Mouse (Mus musculus): ENCODE results near the gene Vwf. TPM values are rescaled to one million over a fixed set of nuclear protein-coding genes. Genes with fewer than 3 reads are reported as not detected.

Gene Vwf
- polyA plus RNA-seq, 1 experiment: not detected

- WGBS: 71% methylated on average over 8 of the region's 8 CpGs
- H3K4me1 ChIP-seq (ENCODE audit: control insufficient read depth, insufficient read depth, low read length): peaks cover 5% of the 10 kb centered on the region; the same call in 1 of the 2 replicates
- H3K4me3 ChIP-seq (ENCODE audit: insufficient read depth, low read depth, low read length): no peak overlapping the region
- TF ChIP-seq POLR2A (IDR thresholded peaks at IDR 0.05; ENCODE audit: insufficient read depth, low read depth, low read length): no peak
- TF ChIP-seq CTCF (IDR thresholded peaks at IDR 0.05; ENCODE audit: insufficient read depth, low read depth, low read length): no peak
- no peak overlapping the region for H3K27ac ChIP-seq (ENCODE audit: insufficient read depth, low read depth, low read length)
Observed at GRCm38 (mm10) chr6:125600669-125601068, 54.1 kb downstream of the Vwf start.

- no peak overlapping the region for H3K27ac ChIP-seq (ENCODE audit: insufficient read depth, low read depth, low read length)
- TF ChIP-seq CTCF (IDR thresholded peaks at IDR 0.05; ENCODE audit: insufficient read depth, low read depth, low read length) (no peak), POLR2A (IDR thresholded peaks at IDR 0.05; ENCODE audit: insufficient read depth, low read depth, low read length) (no peak)
- WGBS: 82% methylated on average over 4 of the region's 4 CpGs
- no peak overlapping the region for H3K4me3 ChIP-seq (ENCODE audit: insufficient read depth, low read depth, low read length)
- peaks cover 5% of the 10 kb centered on the region; the same call in 1 of the 2 replicates for H3K4me1 ChIP-seq (ENCODE audit: control insufficient read depth, insufficient read depth, low read length)
Observed at GRCm38 (mm10) chr6:125601190-125601589, 54.6 kb downstream of the Vwf start.

- no peak overlapping the region for H3K4me3 ChIP-seq (ENCODE audit: insufficient read depth, low read depth, low read length)
- peaks cover 5% of the 10 kb centered on the region; the same call in 1 of the 2 replicates for H3K4me1 ChIP-seq (ENCODE audit: control insufficient read depth, insufficient read depth, low read length)
- WGBS: 86% methylated on average over 5 of the region's 5 CpGs
- no peak overlapping the region for H3K27ac ChIP-seq (ENCODE audit: insufficient read depth, low read depth, low read length)
- TF ChIP-seq POLR2A (IDR thresholded peaks at IDR 0.05; ENCODE audit: insufficient read depth, low read depth, low read length): no peak
- TF ChIP-seq CTCF (IDR thresholded peaks at IDR 0.05; ENCODE audit: insufficient read depth, low read depth, low read length): no peak
Observed at GRCm38 (mm10) chr6:125601748-125602147, 55.2 kb downstream of the Vwf start.

GRCm38 (mm10) chr6:125602354-125602753, 55.8 kb downstream of the Vwf start:
- peaks cover 5% of the 10 kb centered on the region; the same call in 1 of the 2 replicates for H3K4me1 ChIP-seq (ENCODE audit: control insufficient read depth, insufficient read depth, low read length)
- 88% methylated on average over 5 of the region's 5 CpGs for WGBS
- H3K4me3 ChIP-seq (ENCODE audit: insufficient read depth, low read depth, low read length): no peak overlapping the region
- H3K27ac ChIP-seq (ENCODE audit: insufficient read depth, low read depth, low read length): no peak overlapping the region
- TF ChIP-seq POLR2A (IDR thresholded peaks at IDR 0.05; ENCODE audit: insufficient read depth, low read depth, low read length) (no peak), CTCF (IDR thresholded peaks at IDR 0.05; ENCODE audit: insufficient read depth, low read depth, low read length) (no peak)

GRCm38 (mm10) chr6:125603234-125603633, 56.7 kb downstream of the Vwf start:
- WGBS: 4% methylated on average over 18 of the region's 18 CpGs
- Histone ChIP-seq H3K27ac (ENCODE audit: insufficient read depth, low read depth, low read length) (no peak overlapping the region), H3K4me1 (ENCODE audit: control insufficient read depth, insufficient read depth, low read length) (peaks cover 5% of the 10 kb centered on the region; the same call in 1 of the 2 replicates), H3K4me3 (ENCODE audit: insufficient read depth, low read depth, low read length) (no peak overlapping the region)
- TF ChIP-seq CTCF (IDR thresholded peaks at IDR 0.05; ENCODE audit: insufficient read depth, low read depth, low read length) (peak; percentile 70; the same call in 1 of the 2 replicates), POLR2A (IDR thresholded peaks at IDR 0.05; ENCODE audit: insufficient read depth, low read depth, low read length) (no peak)

- no peak overlapping the region for H3K4me3 ChIP-seq (ENCODE audit: insufficient read depth, low read depth, low read length)
- TF ChIP-seq CTCF (IDR thresholded peaks at IDR 0.05; ENCODE audit: insufficient read depth, low read depth, low read length) (no peak), POLR2A (IDR thresholded peaks at IDR 0.05; ENCODE audit: insufficient read depth, low read depth, low read length) (no peak)
- H3K27ac ChIP-seq (ENCODE audit: insufficient read depth, low read depth, low read length): no peak overlapping the region
- H3K4me1 ChIP-seq (ENCODE audit: control insufficient read depth, insufficient read depth, low read length): peaks cover 5% of the 10 kb centered on the region; the same call in 1 of the 2 replicates
- WGBS: 80% methylated on average over 26 of the region's 26 CpGs
Observed at GRCm38 (mm10) chr6:125603678-125604462, 57.3 kb downstream of the Vwf start.

- TF ChIP-seq POLR2A (IDR thresholded peaks at IDR 0.05; ENCODE audit: insufficient read depth, low read depth, low read length) (no peak), CTCF (IDR thresholded peaks at IDR 0.05; ENCODE audit: insufficient read depth, low read depth, low read length) (no peak)
- WGBS: 22% methylated on average over 9 of the region's 9 CpGs
- Histone ChIP-seq H3K4me1 (ENCODE audit: control insufficient read depth, insufficient read depth, low read length) (peaks cover 5% of the 10 kb centered on the region; the same call in 1 of the 2 replicates), H3K4me3 (ENCODE audit: insufficient read depth, low read depth, low read length) (no peak overlapping the region), H3K27ac (ENCODE audit: insufficient read depth, low read depth, low read length) (no peak overlapping the region)
Observed at GRCm38 (mm10) chr6:125604463-125605191, 58.1 kb downstream of the Vwf start.

GRCm38 (mm10) chr6:125609025-125609424, 62.5 kb downstream of the Vwf start:
- Histone ChIP-seq H3K27ac (ENCODE audit: insufficient read depth, low read depth, low read length) (no peak overlapping the region), H3K4me1 (ENCODE audit: control insufficient read depth, insufficient read depth, low read length) (no peaks in the 10 kb centered on the region), H3K4me3 (ENCODE audit: insufficient read depth, low read depth, low read length) (no peak overlapping the region)
- 82% methylated on average over 6 of the region's 6 CpGs for WGBS
- no peak for TF ChIP-seq POLR2A (IDR thresholded peaks at IDR 0.05; ENCODE audit: insufficient read depth, low read depth, low read length)
- no peak for TF ChIP-seq CTCF (IDR thresholded peaks at IDR 0.05; ENCODE audit: insufficient read depth, low read depth, low read length)

GRCm38 (mm10) chr6:125617855-125618254, 71.3 kb downstream of the Vwf start:
- Histone ChIP-seq H3K27ac (ENCODE audit: insufficient read depth, low read depth, low read length) (no peak overlapping the region), H3K4me3 (ENCODE audit: insufficient read depth, low read depth, low read length) (no peak overlapping the region), H3K4me1 (ENCODE audit: control insufficient read depth, insufficient read depth, low read length) (no peaks in the 10 kb centered on the region)
- TF ChIP-seq CTCF (IDR thresholded peaks at IDR 0.05; ENCODE audit: insufficient read depth, low read depth, low read length): no peak
- TF ChIP-seq POLR2A (IDR thresholded peaks at IDR 0.05; ENCODE audit: insufficient read depth, low read depth, low read length): no peak
- 90% methylated on average over 1 of the region's 1 CpGs for WGBS
